Mouse (Mus musculus) layer of hippocampus, adult 18-20 months (tissue): Measurements from ENCODE around the gene Olfr1349. TPM values are rescaled to one million over a fixed set of nuclear protein-coding genes. Genes with fewer than 3 reads are reported as not detected.
"Not testable (repeated sequence)": the region's sequence is repeated elsewhere in the genome, so short reads cannot be mapped to it uniquely, and the experiment has no call there.

Experiments used
- DNase-seq, 2 experiments: peaks; one replicate each; pipeline ENCODE4 v3.0.0; 2022; ENCODE audit warnings: low spot score in 2 of 2
- long read RNA-seq: library from polyadenylated mRNA; stranded (forward); transcript quantifications from one replicate; pipeline ENCODE4 v2.0.0, GENCODE M21; 2021
- total RNA-seq, 2 experiments: library from RNA; stranded (reverse); gene quantifications; 2 replicates each; pipeline ENCODE4 v1.2.3; 2021

The Olfr1349 gene
- not detected for total RNA-seq
- long read RNA-seq = 0 reads

- DNase-seq = no peak
Measured at GRCm38 (mm10) chr7:6522850-6523249, at the start of gene Olfr1349. Gene Olfr1349 (minus strand): TSS chr7:6522950.

- no peak for DNase-seq
Measured at GRCm38 (mm10) chr7:6564541-6564940, 41.8 kb upstream of the Olfr1349 start, which contains the start of gene Olfr1350. Gene Olfr1350 (plus strand): TSS chr7:6564841.

- DNase-seq = peak in 1 of 2 experiments; percentile 5
Measured at GRCm38 (mm10) chr7:6526141-6526540, 3.4 kb upstream of the Olfr1349 start.

GRCm38 (mm10) chr7:6525001-6525400, 2.3 kb upstream of the Olfr1349 start:
- no peak for DNase-seq

- DNase-seq = no peak
Measured at GRCm38 (mm10) chr7:6521666-6522065, 1.1 kb downstream of the Olfr1349 start.

GRCm38 (mm10) chr7:6508648-6509047, 14.1 kb downstream of the Olfr1349 start, which contains the start of gene Olfr1348:
Gene Olfr1348 (minus strand): TSS chr7:6508748.
- DNase-seq = no peak

GRCm38 (mm10) chr7:6499655-6500054, 23.1 kb downstream of the Olfr1349 start, which contains the start of gene Olfr1347:
Gene Olfr1347 (minus strand): TSS chr7:6499755.
- DNase-seq = no peak

GRCm38 (mm10) chr7:6486841-6487240, 35.9 kb downstream of the Olfr1349 start, which contains the start of gene Olfr5:
Gene Olfr5 (minus strand): TSS chr7:6486941.
- DNase-seq = no peak

GRCm38 (mm10) chr7:6477633-6478032, 45.1 kb downstream of the Olfr1349 start:
- not testable (repeated sequence) for DNase-seq

GRCm38 (mm10) chr7:6466951-6467350, 55.8 kb downstream of the Olfr1349 start, which contains the start of gene Olfr1346:
Gene Olfr1346 (plus strand): TSS chr7:6467101.
- DNase-seq = no peak

Other genes starting within 250 kb of the Olfr1349 start
- gene Zfp667, start 236.4 kb downstream of the Olfr1349 start, total RNA-seq = 10 to 100 TPM; 17.0 to 19.5 TPM
- gene Zfp583, start 191.7 kb downstream of the Olfr1349 start, total RNA-seq = 10 to 100 TPM in 1 of 2 experiments, 1 to 10 TPM in 1; 9.8 to 10.1 TPM
- 1 to 10 TPM; 6.2 to 6.3 TPM for gene Gm3854, start 179.2 kb downstream of the Olfr1349 start, total RNA-seq
- 1 to 10 TPM; 4.8 to 6.9 TPM for gene Zfp78, start 159.7 kb downstream of the Olfr1349 start, total RNA-seq
- 1 to 10 TPM; 7.5 to 8.6 TPM for gene Zfp28, start 139.7 kb downstream of the Olfr1349 start, total RNA-seq
- gene Smim17, start 124.2 kb downstream of the Olfr1349 start, total RNA-seq = 10 to 100 TPM; 20.3 to 21.6 TPM
- gene Gm20715, start 112.7 kb downstream of the Olfr1349 start, total RNA-seq = under 1 TPM; 0.42 to 0.61 TPM
- gene Olfr1344, start 84.3 kb downstream of the Olfr1349 start, total RNA-seq = 1 to 10 TPM; 1.5 to 1.7 TPM
- under 1 TPM in 1 of 2 experiments, not detected in 1; 0.05 TPM for gene Olfr1336, start 66.8 kb downstream of the Olfr1349 start, total RNA-seq
- not detected for gene Olfr1346, start 55.8 kb downstream of the Olfr1349 start, total RNA-seq
- not detected for gene Olfr5, start 36.0 kb downstream of the Olfr1349 start, total RNA-seq
- gene Olfr1347, start 23.2 kb downstream of the Olfr1349 start, total RNA-seq = not detected
- not detected for gene Olfr1348, start 14.2 kb downstream of the Olfr1349 start, total RNA-seq
- gene Olfr1350, start 41.9 kb upstream of the Olfr1349 start, total RNA-seq = not detected
- gene Zim1, start 173.5 kb upstream of the Olfr1349 start, total RNA-seq = 1 to 10 TPM; 6.5 to 8.3 TPM
- 100 to 1,000 TPM; 180 to 186 TPM for gene Peg3, start 207.5 kb upstream of the Olfr1349 start, total RNA-seq
- 10 to 100 TPM; 27.4 to 31.6 TPM for gene Usp29, start 207.6 kb upstream of the Olfr1349 start, total RNA-seq